Mouse (Mus musculus) adipocyte (in vitro differentiated cells): ENCODE data around the gene Gm10160.
"Not testable (repeated sequence)": the region's sequence is repeated elsewhere in the genome, so short reads cannot be mapped to it uniquely, and the experiment has no call there.

Experiments
- DNase-seq: peaks from one replicate; pipeline ENCODE4 v3.0.0-alpha.2; 2016; ENCODE audit warnings: low spot score

Gene Gm10160

DNA sequence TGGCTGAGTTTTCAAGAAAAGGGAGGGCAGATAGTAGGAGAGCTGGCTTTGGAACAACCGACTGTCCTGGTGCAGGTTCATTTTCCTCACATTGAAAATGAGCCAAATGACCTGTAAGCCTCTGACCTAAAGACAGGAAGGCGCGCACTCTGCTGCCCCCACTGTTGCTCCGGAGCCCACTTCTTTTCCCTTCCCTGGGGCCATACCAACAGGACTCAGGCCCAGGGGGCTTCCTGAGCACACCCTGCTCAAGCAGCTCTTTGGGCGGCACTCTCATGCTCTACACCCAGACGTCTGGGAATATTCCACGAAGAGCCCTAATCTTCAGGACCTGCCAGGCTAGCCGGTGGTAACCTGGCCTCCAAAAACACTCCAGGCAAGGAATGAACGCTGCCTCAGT is 2.6 kb upstream of the Gm10160 start:
- no peak for DNase-seq

DNA sequence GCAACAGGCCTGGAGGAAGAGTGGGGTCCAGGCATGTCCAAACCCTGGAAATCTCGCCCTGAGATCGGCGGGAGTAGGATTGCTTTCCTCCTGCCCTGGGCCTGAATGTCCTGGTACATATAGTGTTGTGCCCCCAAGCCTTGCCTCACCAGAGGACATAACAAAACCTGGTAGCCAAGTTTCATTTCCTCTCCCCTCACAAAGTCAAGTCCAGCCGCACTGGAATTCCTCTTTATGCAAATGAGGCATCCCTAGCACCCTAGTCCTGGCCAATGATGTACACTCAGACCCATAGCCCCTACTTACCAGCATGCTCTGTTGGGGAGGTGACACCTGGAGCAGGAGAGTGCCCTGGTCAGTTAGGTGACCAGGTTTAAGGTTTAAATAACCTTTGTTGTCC is 627 bp upstream of the Gm10160 start:
- no peak for DNase-seq

DNA sequence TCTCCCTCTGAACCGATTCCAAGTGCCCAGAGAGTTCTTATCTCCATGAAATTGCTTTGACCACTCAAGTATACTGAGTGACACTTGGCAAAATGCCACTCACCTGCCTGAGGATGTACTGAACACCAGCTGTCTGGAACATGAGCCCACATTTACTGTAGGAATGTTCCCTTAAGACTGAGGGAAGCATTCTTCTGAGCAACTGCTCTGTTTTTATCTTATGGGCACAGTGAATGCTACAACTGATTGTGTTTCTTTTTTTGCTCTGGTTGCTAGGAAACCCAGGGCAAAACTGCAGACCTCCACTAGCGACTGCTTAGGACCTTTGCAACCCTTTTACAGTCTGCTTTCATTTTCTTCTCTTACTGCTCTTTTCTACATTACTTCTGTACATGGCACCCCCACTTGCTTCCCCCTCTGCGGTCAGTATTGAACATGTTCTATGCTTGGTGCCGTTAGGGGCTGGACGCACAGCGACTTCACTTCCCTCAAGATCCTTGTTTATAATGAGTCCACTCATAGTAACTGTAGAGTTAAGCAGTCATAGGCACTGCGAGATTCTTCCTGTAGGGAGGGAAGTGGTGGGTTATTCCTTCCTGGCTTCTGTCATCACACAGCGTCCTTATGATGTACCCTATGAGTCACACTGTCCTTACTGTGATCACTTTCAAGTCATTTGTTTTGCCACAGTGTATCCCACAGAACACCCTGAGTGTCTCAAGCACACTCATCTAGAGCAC is 856 bp downstream of the Gm10160 start:
- DNase-seq: no peak

DNA sequence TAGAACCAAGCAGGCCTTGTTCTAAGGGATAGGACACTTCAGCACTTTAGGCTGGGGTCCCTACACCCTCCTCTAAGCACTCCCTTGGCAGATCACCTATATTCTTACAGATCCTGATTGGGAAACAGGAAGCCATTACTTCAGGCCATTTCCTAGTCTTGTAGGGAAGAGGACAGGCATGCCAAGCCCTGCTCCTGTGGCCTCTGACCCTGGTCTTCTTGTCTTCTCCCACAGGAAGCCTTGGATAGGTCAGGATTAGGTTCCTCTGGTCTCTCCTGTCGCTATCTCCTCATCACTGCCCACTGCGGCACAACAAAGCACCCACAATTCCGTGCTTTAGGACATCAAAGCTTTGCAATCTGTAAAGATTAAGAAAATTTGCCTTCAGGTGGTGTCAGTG is 3.9 kb downstream of the Gm10160 start:
- no peak for DNase-seq

DNA sequence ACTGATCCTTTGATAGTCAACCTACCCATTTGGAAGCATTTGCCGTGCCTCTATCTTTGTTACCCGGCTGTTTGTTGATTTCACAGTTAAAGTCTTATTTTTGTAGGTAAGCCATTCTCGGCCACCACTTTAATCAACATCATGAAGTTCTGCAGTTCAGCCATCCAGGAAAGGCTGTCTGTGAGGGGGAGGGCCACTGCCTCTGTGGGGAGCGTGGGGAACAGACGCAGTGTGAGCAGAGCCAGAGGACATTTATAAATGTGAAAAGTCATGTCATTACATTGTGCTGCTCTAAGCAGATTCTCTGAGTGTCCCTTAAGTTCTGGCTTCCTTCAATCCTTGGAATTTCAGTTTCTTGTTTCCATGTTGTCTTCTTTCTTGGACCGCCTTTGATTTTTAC is 5.4 kb downstream of the Gm10160 start:
- no peak for DNase-seq

DNA sequence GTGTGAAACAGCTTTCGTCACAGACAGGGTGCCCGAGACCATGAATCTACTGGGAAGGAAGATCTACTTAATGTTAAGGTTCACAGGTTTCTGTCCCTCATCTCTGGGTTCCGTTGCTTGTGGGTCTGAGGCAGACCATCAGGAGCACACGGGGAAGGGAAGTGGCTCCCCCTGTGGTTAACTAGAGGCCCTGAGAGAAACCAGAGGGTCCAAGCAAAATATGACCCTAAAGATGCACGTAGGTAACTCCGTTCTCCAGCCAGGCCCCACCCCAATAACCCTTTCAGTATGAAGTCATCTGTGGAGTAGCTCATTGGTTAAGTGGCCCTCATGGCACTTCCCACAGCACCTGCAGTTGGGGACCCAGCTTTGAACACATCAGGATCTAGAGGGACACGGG is 6.0 kb downstream of the Gm10160 start:
- no peak for DNase-seq

DNA sequence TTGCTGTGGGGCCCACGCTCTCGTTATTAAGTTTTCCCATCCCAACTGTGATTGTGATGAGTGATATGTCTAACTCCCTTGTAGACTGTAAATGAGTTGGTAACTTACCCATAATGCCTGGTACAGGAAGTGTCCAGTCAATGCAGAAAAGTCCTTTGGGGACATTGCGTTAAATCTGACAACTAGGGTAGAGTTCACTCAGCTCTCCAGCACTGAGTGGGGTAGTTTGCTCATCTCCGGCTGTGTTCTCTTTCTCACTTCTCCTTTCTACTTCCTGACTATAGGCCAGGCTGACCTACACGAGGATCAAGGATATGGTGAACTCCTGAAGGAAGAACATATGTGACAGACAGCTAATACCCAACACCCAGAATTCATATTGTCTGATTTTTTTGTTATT is 6.4 kb downstream of the Gm10160 start:
- no peak for DNase-seq

DNA sequence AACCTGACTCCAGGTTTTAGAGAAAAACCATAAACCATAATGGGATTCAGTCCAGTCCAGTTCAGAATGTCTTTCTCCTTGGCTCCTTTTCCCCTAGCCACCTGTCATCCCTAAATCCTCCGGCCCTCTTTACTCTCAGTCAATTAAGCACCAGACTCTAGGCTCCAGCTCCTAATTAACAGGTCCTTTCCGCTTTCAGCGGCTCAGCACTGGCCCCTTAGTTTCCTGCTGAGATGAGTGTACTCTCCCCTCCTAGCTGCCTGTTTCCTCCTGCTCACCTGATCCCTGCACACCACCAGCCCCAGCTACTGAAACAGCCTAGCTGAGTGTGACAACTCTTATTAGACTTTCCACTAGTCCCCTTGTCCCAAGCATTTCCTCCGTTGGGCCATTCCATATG is 7.8 kb downstream of the Gm10160 start:
- DNase-seq: no peak

DNA sequence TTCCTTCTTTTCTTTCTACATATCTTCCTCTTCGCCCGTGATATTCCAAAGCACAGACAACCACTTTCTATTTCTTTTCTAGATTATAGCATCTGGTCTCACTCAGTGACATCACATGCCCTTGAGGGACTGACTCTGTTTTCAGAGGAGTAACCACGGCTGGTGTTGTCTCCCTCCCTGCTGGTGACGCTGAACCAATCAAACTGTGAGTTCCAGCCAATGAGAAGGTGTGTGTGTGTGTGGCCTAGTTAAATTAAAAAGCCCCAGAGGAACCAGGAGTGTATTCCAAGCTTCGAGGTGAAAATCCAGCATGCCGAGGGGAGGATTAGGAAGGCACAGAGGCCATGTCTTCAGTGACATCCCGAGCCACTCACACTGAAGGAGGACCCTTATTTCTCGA is 8.6 kb downstream of the Gm10160 start:
- no peak for DNase-seq

DNA sequence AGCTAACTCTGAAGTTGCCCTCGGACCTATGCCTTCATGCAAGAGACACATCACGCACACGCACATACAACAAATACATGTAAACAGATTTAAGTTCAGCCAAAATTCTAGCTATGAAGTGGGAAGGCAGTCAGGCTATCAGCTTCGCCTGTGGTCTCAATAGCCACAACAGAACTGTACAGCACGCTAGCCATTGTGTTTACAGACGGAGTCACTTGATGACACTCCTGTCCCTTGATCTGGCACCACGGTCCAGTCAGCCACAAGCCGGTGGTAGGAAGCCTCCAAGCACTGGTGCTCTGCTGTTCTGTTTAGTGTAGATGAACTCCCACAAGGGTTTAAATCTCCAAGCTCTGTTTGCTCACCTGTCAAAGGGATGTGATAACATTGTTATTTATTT is 9.6 kb downstream of the Gm10160 start:
- no peak for DNase-seq

DNA sequence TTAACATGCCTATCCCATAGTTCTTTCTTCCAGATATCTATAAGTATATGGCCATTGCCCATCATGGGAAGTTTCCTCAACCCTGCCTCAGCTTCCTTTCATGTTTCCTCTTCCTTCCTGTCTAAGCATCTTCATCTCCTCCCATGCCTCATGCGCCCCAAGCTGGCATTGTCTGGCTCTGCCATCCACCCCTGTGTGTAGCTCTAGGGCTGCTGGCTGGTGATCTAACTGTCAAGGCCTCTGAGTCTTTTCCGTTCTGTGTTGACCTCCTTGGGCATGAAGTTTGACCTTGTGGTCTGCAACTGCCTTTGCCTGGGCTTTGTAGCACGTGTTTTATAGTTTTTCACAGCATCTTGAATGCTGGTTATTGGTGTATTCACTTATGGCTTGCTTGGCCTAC is 10.3 kb downstream of the Gm10160 start:
- no peak for DNase-seq

DNA sequence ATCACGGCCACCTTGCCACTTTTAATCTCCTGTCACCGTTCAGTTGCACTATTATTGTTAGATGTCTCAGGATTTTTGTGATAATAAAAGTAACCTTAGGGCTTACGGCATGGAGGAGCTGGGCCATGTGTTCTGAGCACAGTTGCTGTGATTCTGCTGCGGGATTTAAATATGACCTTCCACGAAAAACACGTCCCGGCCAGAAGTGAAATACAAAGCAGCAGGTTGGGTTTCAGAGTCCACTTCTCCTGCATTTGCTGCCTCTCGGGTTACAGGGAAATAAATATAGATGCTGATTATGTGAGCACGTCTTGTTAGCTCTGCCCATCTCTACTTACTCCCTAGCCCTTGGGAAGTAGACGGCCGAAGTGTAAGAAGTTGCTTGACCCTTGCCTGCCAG is 10.8 kb downstream of the Gm10160 start:
- no peak for DNase-seq

DNA sequence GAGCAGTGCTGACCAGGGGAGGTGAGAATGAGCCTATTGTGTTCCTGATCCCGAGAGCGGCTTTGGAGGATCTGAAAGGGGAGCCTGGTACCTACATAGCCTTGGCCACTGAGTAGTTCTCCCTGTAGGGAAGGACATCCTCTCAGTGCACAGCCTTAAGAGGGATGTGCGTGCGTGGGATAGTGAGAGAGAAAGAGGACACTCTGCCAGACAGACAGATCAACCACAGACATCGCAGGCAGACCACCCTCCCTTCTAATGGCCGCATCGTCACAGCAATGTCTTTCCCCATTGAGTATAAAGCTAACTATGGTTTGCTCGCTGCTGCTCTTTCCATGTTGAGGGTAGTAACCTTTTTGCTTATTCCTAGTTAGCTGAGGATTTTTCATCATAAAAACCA is 11.7 kb downstream of the Gm10160 start:
- DNase-seq: no peak

DNA sequence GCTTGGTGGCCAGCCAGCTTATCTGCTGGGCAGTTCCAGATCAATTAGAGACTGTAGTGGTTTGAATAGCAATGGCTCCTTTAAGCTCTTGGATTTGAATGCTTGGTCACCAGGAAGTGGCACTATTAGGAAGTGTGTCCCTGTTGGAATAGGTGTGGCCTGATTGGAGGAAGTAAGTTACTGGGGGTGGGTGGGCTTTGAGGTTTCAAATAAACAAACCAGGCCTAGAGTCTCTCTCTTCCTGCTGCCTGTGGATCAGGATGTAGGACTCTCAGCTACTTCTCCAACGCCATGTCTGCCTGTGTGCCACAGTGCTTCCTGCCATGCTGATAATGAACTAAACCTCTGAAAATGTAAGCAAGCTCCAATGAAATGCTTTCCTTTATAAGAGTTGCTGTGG is 12.6 kb downstream of the Gm10160 start:
- no peak for DNase-seq

DNA sequence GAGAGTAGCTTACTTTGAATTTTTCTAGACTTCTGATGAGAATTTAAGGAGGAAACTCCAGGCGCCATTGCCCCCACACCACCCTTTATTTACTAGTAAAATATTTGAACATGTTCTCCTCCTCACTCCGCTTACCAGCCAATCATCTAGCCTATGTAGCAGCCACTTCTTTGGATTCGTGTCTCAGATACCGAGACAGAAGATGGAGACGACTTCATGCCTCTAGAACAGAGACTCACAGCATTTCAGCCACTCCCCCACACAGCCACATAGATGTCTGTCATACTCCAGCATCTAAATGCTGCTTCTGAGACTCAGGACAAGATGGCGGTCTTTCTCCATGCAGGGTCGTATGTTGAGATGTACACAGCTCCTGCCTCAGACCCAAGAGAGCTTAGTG is 13.5 kb downstream of the Gm10160 start:
- no peak for DNase-seq

DNA sequence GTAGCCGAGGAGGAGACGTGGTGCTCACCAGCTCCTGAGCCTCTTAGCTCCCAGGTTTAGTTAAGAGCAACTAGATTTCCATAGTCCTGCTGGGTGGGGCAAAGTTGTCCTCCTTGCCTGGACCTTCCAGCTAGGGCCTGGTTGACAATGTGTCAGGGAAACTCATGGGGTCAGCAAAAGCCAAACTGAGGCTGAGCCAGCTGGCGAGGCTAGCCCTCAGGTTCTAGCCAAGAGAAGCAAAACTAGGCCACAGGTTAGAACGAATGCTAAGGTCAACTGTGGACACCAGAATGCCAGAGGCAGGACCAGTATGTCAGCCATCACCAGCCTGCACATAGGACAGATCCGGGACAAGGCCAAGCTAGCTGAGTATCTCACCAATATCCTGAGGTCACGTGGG is 14.2 kb downstream of the Gm10160 start:
- no peak for DNase-seq

DNA sequence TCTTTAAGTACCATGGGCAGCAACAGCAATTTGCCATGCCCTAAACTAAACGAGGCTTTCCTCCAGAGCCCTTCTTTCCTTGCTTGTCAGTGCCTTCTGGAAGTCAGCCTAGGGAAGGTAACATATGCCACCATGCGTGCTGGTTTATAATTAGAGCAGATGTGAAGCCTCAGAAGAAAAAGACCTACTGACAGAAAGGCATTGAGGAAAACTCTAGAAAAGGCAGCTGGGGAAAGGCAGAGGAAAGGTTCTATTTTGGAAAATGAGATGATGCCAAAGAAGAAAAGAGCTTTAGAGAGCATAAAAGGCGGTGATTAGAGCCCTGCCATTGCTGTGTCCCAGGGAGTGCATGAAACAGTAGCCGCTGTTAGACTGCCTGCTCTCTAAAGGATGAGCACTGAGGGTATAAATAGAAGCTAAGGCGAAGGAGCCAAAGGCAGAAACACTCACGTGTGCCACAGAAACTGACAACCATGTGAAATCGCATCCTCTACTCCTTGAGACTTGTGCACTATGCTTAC is 14.9 kb downstream of the Gm10160 start:
- no peak for DNase-seq

DNA sequence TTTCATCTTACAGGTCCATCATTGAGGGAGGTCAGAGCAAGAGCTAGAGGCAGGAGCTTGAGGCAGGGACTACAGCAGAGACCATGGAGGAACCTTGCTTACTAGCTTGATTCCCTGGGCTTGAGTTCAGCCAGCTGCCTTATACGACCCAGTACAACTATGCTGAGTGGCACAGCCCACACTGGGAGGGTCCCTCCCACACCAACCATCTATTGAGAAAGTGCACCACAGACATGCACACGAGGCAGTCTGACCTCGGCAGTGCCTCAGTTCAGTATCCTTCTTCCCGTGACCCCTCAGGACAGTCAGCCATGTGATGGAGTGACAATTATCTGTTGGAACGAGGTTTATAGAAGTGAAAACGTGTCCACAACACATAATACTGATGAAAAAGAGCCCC is 15.8 kb downstream of the Gm10160 start:
- no peak for DNase-seq

DNA sequence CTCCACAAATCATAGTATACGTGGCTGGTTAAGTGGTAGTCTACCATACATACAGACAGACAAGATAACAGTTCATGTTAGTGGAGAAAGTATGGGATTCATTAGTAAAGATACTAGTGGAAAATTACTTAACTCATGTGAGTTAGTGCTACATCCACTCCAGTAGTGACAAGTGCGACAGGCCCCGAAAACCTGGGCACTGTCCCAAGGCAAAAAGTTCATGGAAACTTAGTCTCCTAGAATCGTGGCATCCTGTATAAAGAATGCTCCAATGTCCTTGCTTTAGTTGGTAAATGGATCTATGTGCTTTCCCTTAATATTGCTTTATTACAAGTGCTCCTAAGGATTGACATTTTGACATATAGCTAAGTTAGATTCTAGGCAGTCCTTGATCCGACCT is 17.8 kb downstream of the Gm10160 start:
- DNase-seq: not testable (repeated sequence)

DNA sequence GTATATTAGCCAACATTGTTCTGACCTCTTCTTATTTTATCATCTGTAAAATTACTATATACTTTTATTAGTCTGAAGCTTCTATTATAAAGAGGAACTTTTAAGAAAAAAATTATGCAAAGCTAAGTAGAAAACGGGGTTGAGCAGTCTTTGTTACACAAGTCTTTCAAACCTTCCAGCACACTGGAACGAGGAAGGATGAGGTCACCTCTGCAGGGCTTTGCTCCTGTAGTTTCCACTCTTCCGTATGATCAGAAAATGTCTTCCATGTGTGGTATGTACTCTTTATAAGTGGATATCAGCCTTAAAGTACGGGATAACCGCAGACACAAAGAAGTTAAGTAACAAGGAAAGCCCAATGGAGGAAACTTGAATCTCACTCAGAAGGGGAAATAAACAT is 20.2 kb downstream of the Gm10160 start:
- no peak for DNase-seq

DNA sequence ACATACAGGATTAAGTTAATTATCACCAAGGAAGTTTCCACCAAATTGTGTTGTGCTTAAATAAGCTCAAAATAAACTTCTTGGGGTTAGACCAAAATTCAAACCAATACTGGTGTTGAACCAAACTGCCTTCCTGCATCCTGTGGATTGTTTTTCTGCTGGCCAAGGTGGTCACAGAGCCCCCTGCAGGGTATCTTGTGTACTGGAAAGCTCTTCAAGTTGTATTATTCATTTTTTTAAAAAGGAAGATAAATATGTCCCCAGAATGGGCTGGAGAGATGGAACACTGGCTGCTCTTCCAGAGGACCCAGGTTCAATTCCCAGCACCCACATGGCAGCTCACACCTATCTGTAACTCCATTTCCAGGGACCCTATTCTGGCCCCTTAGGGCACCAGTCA is 20.7 kb downstream of the Gm10160 start:
- no peak for DNase-seq

DNA sequence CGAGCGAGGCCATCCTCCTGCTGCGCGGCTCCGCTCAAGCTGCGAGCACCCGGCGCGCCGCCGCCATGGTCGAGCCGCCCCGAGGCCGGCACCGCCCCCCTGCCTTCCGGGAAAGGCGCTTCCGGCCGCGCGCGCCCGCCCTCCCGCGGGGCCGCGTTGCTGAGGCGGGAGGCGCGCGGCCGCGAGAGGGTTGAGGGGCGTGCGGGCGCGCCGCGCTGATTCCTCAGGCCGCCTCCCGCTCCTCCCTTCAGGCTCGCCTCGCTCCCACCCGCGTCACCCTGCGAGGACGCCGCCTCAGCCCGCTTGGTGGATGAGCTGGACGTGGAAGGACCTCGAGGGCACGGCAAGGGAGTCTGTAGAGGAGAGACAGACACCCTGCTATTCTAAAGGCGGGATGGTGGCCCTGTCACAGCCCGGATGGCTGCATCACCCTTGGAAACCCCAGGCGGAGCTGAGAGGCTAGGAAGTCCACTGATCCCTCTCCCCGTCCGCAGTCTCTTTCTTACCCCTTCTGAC is 26.2 kb downstream of the Gm10160 start, which contains the start of gene Btbd1:
Gene Btbd1, minus strand, starts transcription at position 53 of the 516 bp plus-strand sequence.
- DNase-seq: peak; percentile 57

DNA sequence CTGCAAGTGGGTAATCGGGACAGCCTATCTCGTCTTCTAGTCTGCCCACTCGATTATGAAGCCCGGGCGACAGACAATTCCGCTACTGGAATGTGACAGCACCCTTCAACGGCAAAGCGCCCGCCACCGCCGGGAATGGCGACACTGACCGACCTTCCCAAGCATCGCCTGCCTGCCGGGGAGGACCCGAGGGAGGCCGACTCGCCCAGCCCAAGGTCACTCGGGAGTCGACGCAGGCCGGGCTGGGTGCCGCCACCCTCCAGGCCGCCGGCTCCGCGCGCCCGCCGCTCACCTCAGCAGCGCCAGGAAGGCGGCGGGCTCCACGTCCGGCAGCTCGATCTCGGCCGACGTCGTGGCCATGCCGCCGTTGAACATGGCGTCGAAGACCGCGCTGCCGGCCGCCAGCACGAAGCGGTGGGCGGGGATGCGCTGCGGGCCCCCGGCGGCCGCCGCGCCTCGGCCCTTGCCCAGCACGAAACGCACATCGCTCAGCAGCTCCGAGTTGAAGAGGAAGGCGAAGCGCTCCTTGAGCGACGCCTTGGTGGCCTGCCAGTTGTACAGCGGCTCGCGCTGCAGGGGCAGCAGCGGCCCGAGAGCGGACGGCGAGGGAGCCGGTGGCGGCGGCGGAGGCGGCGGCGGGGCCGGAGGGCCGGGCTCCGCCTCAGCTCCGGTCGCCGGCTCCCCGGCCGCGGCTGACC is 26.8 kb downstream of the Gm10160 start:
- DNase-seq: peak; percentile 17
